Mouse (Mus musculus) heart, adult 9 months (tissue): Measurements from ENCODE around the gene Trpt1.

ENCODE experiments used
- DNase-seq, 2 experiments: peaks; one replicate each; pipeline ENCODE4 v3.0.0; 2022; ENCODE audit warnings: low spot score in 2 of 2

Trpt1 gene

DNA sequence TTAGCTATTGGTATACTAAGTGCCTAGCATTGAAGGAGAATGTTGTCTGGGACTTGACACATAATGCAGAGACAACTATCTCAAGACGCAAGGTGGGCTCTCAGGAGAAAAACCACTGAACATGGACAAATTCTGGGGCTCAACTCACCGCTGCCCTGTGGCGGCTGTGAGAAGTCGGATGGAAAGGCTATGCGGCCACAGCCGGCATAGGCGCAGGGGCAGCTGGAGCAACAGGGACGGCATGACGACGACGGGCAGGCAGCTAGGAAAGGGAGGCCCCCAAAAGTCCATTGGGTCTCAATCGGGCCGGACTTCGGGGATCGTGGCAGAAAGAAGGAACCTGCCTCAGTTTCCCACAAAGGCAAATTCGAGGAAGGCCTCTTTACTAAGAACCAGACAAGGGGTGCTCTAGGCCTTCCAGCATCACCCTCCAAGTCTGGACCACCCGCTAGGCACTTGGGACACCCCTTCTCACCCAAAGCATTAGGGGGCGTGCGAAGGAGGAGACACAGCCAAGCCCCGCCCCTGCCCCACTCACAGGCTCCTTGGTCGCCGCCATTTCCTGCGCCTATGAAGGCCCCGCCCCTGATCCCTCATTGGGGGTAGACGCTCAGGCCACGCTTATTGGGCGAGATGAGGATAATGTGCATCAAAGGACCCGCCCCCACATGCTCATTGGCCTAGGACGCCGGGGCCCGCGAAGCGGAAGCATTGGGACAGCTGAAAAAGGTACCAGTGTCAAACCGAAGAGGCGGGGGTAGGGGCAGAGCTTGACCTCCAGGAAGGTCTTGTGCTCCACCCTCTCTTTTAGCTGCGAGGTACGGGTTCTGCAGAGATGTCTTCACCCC, 3.7 kb upstream of the Trpt1 start, which contains the start of gene Dnajc4:
TSS of gene Dnajc4 (minus strand) at position 562 of the 848 bp plus-strand sequence.
- peak; percentile 97 for DNase-seq

DNA sequence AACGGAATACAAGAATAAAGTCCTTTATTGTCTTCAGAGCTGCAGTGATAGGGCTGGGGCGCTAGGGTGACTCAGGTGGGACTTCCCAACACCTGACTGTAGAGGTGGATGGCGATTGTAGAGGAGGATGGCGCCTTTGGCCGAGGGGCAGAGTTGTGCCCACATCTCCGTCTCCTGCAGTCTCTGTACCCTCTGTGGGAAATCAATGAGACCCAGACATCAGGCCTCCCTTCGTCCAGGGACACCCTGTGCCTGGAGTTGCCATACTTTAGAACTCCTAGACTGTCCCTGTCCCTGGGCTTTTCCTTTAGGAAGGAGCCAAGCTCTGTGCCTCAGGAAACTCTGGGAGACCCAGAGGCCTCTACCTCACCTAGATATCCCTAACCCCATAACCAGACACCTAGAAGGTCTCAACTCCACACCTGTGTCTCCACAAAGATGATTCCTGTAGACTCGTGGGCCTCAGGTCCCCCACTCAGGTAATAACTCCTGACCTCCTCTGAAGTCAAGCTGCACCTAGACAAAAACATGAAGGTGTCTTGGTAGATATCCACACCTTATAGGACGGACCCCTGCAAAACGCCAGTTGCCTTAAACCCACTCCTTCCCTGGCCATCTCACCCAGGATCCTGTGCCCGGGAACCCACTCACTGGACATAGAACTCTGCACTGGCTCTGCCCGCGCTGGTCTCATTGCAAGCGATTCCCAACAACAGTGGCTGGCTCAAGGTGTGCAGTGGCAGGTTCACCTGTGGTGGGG, 2.7 kb upstream of the Trpt1 start:
- DNase-seq = no peak

DNA sequence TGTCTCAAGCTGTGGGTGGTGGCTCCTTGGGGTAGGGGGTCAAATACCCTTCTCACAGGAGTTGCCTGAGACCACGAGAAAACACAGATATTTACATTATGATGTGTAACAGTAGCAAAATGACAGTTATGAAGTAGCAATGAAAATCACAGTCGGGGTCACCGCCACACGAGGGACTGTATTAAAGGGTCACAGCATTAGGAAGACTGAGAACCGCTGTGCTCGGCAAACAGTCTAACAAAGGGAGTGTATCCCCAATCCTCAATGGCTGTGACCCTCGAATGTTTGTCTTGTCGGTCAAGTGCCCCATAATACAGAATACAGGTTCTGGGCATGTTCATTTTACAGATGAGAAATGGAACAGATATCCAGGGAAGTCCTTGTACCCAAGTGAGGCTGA, 1.9 kb upstream of the Trpt1 start:
- DNase-seq = no peak

- DNase-seq = no peak
These were observed 1.4 kb upstream of the Trpt1 start for GRCm38 (mm10) chr19:6994489-6994888.

DNA sequence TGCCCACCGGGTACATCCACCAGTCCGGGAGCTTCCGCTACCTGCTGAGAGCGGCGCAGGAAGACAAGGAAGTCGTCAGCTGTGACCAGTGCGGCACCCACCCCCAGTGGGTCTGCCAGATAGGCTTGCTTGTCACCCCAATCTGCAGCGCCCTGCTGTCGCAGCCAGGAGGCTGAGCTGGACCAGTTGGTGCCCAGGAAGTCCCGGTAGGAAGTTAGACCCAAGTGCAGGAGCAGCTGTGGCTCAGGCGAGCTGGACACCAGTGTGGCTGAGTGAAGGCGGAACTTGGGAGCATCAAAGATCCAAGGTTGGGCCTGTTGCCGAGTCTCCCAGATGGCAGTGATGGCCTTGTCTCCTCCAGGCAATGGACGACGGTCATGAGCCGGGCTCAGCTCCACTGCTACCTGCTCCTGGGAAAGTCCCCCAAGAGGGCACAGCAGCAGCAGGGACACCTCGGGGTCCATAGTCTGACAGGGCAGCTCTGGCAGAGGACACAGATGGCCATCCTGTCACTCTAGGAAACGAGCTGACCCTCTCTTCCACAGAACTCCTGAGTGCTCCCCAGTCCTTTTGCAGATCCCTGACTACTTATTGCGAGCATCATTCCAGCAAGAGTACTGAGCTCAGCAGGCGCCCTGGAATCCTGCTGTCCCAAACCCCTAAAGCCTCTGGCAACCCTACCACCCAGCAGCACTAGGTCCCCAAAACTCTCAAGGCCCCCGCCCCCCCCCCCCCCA, 508 bp upstream of the Trpt1 start:
- no peak for DNase-seq

GRCm38 (mm10) chr19:6997721-6998290, 1.9 kb downstream of the Trpt1 start:
- no peak for DNase-seq

DNA sequence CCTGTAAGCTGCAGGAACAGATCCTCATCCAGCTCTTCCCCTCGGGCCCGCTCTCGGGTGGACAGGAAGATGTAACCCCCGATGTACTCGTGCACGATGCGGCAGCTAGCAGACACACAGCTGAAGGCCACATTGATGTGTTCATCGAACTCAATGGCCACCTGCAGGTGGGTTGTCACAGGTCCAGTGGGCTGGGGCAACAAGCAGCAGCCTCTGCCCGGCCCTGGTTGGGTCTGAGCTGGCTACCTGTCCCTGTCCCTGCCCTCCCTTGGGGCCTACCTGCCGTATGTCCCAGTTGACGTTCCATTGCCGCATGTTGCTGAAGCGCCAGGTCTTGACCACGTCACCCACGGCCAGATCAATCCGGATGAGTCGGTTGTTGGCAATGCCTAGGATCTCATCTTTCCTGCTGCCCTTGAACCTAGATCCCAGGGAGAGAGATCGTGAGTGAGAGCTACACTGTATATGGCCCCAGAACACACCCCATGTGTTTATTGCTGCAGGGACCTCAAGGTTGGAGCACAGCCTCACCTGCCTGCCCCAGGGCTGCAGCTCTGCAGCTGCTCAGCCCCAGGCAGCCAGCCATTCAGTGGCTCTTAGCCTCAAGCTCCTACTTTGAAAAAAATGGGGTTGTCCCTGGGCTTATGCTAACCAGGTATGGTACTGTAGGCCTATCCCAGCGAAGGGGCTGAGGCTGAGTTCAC, 3.6 kb downstream of the Trpt1 start:
- DNase-seq = no peak

- no peak for DNase-seq
These were observed 11.1 kb downstream of the Trpt1 start for GRCm38 (mm10) chr19:7006892-7007593.

DNA sequence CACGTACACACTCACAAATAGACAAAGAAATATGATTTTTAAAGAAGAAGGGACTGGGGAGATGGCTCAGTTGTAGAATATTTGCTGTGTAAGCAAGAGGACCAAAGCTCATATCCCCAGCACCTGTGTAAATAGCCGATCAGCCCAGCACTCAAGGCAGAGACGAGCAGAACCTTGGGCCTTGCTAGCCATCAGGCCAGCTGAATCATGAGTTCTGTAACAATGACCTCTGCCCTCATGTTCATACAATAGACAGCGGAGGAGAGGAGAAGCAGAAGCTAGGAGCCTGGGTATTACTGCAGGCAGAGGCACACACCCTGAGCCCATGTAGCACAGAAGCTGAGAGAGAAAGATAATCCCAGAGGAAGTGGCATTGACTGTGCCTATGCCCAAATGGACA, 16.5 kb downstream of the Trpt1 start:
- no peak for DNase-seq

- no peak for DNase-seq
These were observed 18.1 kb downstream of the Trpt1 start for GRCm38 (mm10) chr19:7013984-7014383.

- no peak for DNase-seq
These were observed 18.7 kb downstream of the Trpt1 start for GRCm38 (mm10) chr19:7014481-7015135.

DNA sequence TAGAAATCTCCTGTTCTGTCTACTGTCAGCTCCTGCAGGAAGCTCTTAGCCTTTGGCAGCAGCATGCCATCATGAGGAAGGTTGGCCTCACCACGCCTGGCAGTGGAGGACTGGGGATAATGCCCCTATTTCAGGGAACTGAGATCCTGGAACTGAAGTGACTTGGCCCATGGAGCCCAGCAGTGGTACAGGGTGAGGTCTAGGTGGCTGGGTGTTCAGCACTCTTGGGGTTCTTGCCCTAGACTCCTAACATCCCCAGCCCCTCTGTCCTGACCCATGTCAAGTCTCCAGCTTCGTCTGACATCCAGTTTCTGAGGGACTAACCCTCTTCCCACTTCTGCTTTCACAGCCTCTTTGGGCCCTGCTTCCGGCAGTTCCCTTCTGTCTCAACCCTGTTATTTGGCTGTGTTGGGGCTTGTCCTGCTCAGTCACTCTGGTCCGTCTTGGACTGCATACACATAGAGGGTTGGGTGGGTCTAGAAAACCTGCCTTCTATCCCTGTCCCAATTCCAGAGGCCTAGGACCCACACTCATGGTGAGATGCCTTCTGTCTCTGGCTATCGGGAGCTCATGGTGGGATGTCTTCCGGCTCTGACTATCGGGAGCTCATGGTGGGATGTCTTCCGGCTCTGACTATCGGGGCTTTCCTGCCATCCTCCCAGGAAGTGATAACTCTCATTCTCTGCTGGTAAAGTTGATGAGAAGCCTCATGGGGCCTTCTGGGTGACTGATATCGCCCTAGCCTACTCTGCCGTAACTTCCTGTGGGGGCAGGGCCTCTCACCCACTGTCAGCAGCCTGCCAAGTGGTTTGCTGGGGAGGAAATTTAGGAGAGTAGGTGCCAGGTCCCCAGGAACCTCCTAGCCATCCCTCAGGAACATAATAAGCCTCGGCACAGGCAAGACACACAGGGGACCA, 21.9 kb downstream of the Trpt1 start:
- no peak for DNase-seq

- no peak for DNase-seq
These were observed 22.6 kb downstream of the Trpt1 start for GRCm38 (mm10) chr19:7018546-7018945.

DNA sequence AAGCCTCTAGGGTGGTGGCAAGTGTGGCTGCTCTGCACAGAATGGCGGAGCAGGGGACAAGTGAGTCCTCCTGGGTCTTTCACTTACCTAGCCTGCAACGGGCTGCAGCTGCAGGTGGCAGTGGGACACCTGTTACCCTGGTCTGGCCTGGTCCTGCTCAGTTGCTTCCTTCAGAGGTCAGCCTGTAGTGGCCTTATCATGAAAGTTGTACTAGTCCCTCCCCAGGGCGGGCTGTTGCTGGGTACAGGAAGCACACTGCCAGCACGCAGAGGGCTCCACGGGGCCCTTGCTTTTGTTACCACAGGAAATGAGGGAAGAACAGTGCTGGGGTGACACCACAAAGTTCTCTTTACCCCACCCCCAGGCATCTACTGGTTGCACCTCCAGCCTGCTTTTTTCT, 23.3 kb downstream of the Trpt1 start, which contains the start of gene Fermt3:
TSS of gene Fermt3 (minus strand) at position 279 of the 400 bp plus-strand sequence.
- DNase-seq = peak; percentile 48 to 69

DNA sequence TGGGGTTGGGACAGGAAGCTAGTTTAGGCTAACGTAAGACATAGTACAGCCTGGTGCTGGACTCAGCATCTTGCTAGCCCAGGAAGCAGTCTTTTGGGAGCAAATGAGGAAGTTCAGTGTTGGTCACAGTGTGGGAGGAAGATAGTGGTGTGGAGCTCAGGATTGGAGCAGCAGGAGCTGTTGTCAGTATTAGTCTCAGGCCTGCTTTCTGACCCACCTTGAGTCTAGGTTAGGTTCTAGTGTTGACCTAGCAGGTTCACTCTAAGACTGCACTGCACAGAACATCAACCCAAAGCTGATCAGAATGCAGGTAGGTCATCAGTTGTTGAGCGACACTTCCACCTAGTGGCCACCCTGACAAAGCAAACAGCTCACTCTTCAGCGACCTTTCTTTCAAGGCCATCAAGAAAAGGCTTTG, 24.3 kb downstream of the Trpt1 start:
- DNase-seq = peak; percentile 41 to 46

DNA sequence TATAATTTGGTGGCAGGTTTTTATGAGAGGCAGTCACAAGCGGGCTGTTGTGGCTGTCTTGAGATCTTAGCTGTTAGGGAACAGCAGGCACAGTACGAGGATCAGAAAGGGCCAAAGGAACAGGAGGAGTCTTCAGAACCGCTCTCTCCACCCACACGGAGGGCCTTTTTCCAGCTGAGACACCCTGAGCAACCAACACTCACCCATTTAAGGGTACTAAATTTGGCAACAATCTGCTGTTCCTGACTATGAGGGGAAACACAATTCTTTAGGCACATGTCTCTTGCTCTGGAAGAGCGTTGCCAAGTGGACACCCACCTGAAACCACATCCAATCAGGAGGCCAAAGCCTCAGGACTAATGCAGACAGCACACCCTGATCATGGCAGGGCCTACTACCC, 33.6 kb downstream of the Trpt1 start:
- no peak for DNase-seq

DNA sequence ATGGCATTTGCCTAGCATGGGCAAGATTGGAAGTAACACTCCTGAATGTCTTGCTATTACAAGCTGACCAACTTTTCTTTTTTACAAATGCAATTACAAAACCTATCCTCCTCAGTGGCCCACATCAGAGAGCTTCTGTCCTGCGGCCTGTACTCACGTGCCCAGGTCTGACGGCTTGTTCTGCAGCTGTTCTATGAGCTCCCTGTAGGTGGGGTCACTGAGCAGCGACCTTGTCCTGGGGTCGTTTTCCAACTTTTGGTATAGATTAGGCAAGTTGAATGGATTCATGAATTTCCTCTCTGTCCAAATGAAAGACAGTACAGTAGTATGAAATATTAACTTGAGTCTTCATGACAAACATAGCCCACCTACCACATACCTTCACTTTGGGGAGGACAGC, 38.1 kb downstream of the Trpt1 start:
- no peak for DNase-seq

DNA sequence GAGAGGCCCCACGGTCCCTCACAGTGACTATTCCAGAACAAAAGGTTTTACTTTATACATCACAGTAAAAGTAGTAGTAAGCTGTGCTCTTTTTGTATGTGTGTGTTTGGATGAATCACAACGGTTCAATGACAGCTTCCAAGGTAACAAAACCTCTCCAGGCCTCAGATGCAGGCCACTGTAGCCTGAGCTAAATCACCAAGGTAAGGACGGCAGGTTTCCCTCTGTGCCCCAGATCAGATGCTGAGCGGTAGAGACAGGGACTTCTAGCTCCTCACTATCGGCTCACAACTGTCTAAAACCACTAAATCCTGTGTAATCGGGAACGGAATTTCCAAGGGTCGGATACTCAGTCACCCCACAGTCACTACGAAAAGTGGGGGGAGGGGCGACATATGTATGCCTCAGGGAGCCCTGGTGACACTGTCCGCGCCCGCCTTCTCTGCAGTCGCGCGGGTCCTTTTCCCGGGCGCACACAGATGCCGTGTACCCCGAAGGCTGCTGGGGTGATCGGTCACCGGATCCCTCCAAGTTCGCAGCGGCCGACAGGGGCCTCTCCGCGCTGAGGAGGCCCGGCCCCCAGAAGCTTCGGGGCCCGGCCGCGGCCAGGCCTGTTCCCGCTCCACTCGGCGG, 43.3 kb downstream of the Trpt1 start:
- DNase-seq = peak in 1 of 2 experiments; percentile 51
